ENCODE assay signal across 12 mouse cellular contexts in genomic region chr6:124448186-124448852, GRCm38 (mm10). TPM values are rescaled to one million over a fixed set of nuclear protein-coding genes. Genes with fewer than 3 reads are reported as not detected.
DNase-seq lines count a peak whose midpoint lies in the region; ATAC-seq and TF ChIP-seq lines count a peak whose summit lies in the region.
"Had no signal": no experiment of that assay in that cellular context is flagged by ENCODE, and none has a peak within 500 bp of the region (broad histone marks: within the 10 kb centered on the region; RNA-seq: fewer than 3 reads in every experiment).

No protein-coding gene starts in this region.

- H3K9ac ChIP-seq in intestine, postnatal 0 days (ENCODE audit: low read depth, low read length) = no peak overlapping the region
- no peak overlapping the region for H3K9ac ChIP-seq in intestine, embryonic 15.5 days
- H3K9ac ChIP-seq in forebrain, embryonic 11.5 days (ENCODE audit: low read length) = no peak overlapping the region
- H3K9ac ChIP-seq: limb, embryonic 12.5 days had no signal

- no peaks in the 10 kb centered on the region for H3K9me3 ChIP-seq in intestine, postnatal 0 days (ENCODE audit: control insufficient read depth)
- no peaks in the 10 kb centered on the region for H3K9me3 ChIP-seq in intestine, embryonic 15.5 days
- H3K9me3 ChIP-seq in forebrain, embryonic 11.5 days (ENCODE audit: control insufficient read depth, low read length) = no peaks in the 10 kb centered on the region
- H3K9me3 ChIP-seq: limb, embryonic 12.5 days; megakaryocyte, embryonic 14.5 days had no signal

- ATAC-seq in intestine, postnatal 0 days = no peak
- ATAC-seq in intestine, embryonic 15.5 days = no peak
- ATAC-seq in forebrain, embryonic 11.5 days (replicated peaks; ENCODE audit: low FRiP score) = no peak

- TF ChIP-seq CTCF in intestine, postnatal 0 days (IDR thresholded peaks at IDR 0.05; ENCODE audit: low read depth) = peak; percentile 62
- TF ChIP-seq CTCF in cortical plate, adult 2 months (IDR thresholded peaks at IDR 0.05; ENCODE audit: extremely low read depth, insufficient read depth, low read length) = peak; percentile 40

- WGBS in intestine, postnatal 0 days = 68% methylated on average over 10 of the region's 10 CpGs
- whole genome bisulfite sequencing in intestine, embryonic 15.5 days = 74% methylated on average over 10 of the region's 10 CpGs
- 75% methylated on average over 10 of the region's 10 CpGs for WGBS in forebrain, embryonic 11.5 days

- H3K27ac ChIP-seq in intestine, postnatal 0 days (ENCODE audit: low read depth, low read length) = no peak overlapping the region
- H3K27ac ChIP-seq in intestine, embryonic 15.5 days = no peak overlapping the region
- no peak overlapping the region for H3K27ac ChIP-seq in cortical plate, adult 2 months (ENCODE audit: insufficient read depth, low read length)
- H3K27ac ChIP-seq in forebrain, embryonic 11.5 days (ENCODE audit: low read depth, low read length) = no peak overlapping the region
- H3K27ac ChIP-seq: limb, embryonic 12.5 days had no signal

- no peaks in the 10 kb centered on the region for H3K4me1 ChIP-seq in intestine, postnatal 0 days (replicated peaks; ENCODE audit: control insufficient read depth, insufficient read depth, low read length)
- H3K4me1 ChIP-seq in intestine, embryonic 15.5 days (replicated peaks) = 0 out of 2 replicates have a peak, but pooled peaks cover 5% of the 10 kb centered on the region
- 0 out of 2 replicates have a peak, but pooled peaks cover 2% of the 10 kb centered on the region for H3K4me1 ChIP-seq in cortical plate, adult 2 months (ENCODE audit: control insufficient read depth, insufficient read depth, low read length)
- H3K4me1 ChIP-seq in forebrain, embryonic 11.5 days (replicated peaks; ENCODE audit: control insufficient read depth, insufficient read depth, low read length) = no peaks in the 10 kb centered on the region
- H3K4me1 ChIP-seq: limb, embryonic 12.5 days had no signal

- no peak for TF ChIP-seq POLR2A in cortical plate, adult 2 months (IDR thresholded peaks at IDR 0.05; ENCODE audit: extremely low read depth, insufficient read depth, low read length)

- no peaks in the 10 kb centered on the region for H3K27me3 ChIP-seq in intestine, postnatal 0 days (replicated peaks; ENCODE audit: control insufficient read depth, insufficient read depth, low read length)
- no peaks in the 10 kb centered on the region for H3K27me3 ChIP-seq in intestine, embryonic 15.5 days (replicated peaks)
- H3K27me3 ChIP-seq in forebrain, embryonic 11.5 days (ENCODE audit: control insufficient read depth, insufficient read depth, low read length) = no peaks in the 10 kb centered on the region
- H3K27me3 ChIP-seq: limb, embryonic 12.5 days; megakaryocyte, embryonic 14.5 days had no signal

- no peaks in the 10 kb centered on the region for H3K36me3 ChIP-seq in intestine, postnatal 0 days (ENCODE audit: control insufficient read depth, insufficient read depth)
- H3K36me3 ChIP-seq in intestine, embryonic 15.5 days = no peaks in the 10 kb centered on the region
- no peaks in the 10 kb centered on the region for H3K36me3 ChIP-seq in forebrain, embryonic 11.5 days (ENCODE audit: control insufficient read depth, insufficient read depth, low read length)
- H3K36me3 ChIP-seq: limb, embryonic 12.5 days had no signal

- intact Hi-C loops in left cerebral cortex, postnatal 14 days (cut with DNase I) = no loop called here

- DNase-seq in 3T3-L1 (ENCODE audit: low read depth, low spot score) = peak; percentile 29
- DNase-seq in 416B (ENCODE audit: low read depth) = peak; percentile 63
- no peak for DNase-seq in thymus, postnatal 14 days
- DNase-seq in left cerebral cortex, postnatal 14 days (ENCODE audit: low spot score in 2 of 2) = no peak
- no peak for DNase-seq in forebrain, embryonic 11.5 days (ENCODE audit: low spot score)
- DNase-seq: kidney, postnatal 4 days had no signal

- H3K4me2 ChIP-seq in intestine, postnatal 0 days (replicated peaks; ENCODE audit: low read depth) = no peak overlapping the region
- no peak overlapping the region for H3K4me2 ChIP-seq in intestine, embryonic 15.5 days (replicated peaks)
- no peak overlapping the region for H3K4me2 ChIP-seq in forebrain, embryonic 11.5 days (ENCODE audit: low read depth, low read length, severe bottlenecking)
- H3K4me2 ChIP-seq: limb, embryonic 12.5 days had no signal

- H3K4me3 ChIP-seq in intestine, postnatal 0 days (ENCODE audit: low read depth, low read length) = no peak overlapping the region
- no peak overlapping the region for H3K4me3 ChIP-seq in intestine, embryonic 15.5 days (replicated peaks)
- H3K4me3 ChIP-seq in cortical plate, adult 2 months (ENCODE audit: insufficient read depth, low read length) = no peak overlapping the region
- no peak overlapping the region for H3K4me3 ChIP-seq in forebrain, embryonic 11.5 days (ENCODE audit: low read depth, low read length)
- H3K4me3 ChIP-seq: erythroblast, embryonic 14.5 days; limb, embryonic 12.5 days; megakaryocyte, embryonic 14.5 days had no signal

RNA-seq across cellular contexts. Expression of gene Clstn3, which starts 16.3 kb away (rescaled TPM):
- polyA plus RNA-seq in intestine, postnatal 0 days (2015; fragmentation: Nextera tagmentation; extraction: Ambion mirVana) = 2.7 and 3.4 TPM in 2 replicates
- polyA plus RNA-seq in intestine, embryonic 15.5 days (2015; fragmentation: Nextera tagmentation; extraction: Ambion mirVana) = 4.7 and 5.4 TPM in 2 replicates
- 280 TPM in 2 replicates for polyA plus RNA-seq in cortical plate, adult 2 months (2012; rRNA removed)
- total RNA-seq in left cerebral cortex, postnatal 14 days (2021) = 100 to 1,000 TPM; 371 to 377 TPM
- 12.8 and 15.2 TPM in 2 replicates for polyA plus RNA-seq in forebrain, embryonic 11.5 days (2014; fragmentation: Nextera tagmentation; extraction: Ambion mirVana)

RNA-seq across cellular contexts. Expression of gene Pex5, which starts 33.5 kb away (rescaled TPM):
- polyA plus RNA-seq in intestine, postnatal 0 days (2015; fragmentation: Nextera tagmentation; extraction: Ambion mirVana) = 30.1 and 33.6 TPM in 2 replicates
- 41.3 and 41.8 TPM in 2 replicates for polyA plus RNA-seq in intestine, embryonic 15.5 days (2015; fragmentation: Nextera tagmentation; extraction: Ambion mirVana)
- 53.7 and 60.7 TPM in 2 replicates for polyA plus RNA-seq in cortical plate, adult 2 months (2012; rRNA removed)
- total RNA-seq in left cerebral cortex, postnatal 14 days (2021) = 10 to 100 TPM; 78.8 to 80.2 TPM
- polyA plus RNA-seq in forebrain, embryonic 11.5 days (2014; fragmentation: Nextera tagmentation; extraction: Ambion mirVana) = 46.9 and 49.9 TPM in 2 replicates

RNA-seq across cellular contexts. Expression of gene C1rl, which starts 44.6 kb away (rescaled TPM):
- 1.9 TPM in 2 replicates for polyA plus RNA-seq in intestine, postnatal 0 days (2015; fragmentation: Nextera tagmentation; extraction: Ambion mirVana)
- 2.3 and 2.5 TPM in 2 replicates for polyA plus RNA-seq in intestine, embryonic 15.5 days (2015; fragmentation: Nextera tagmentation; extraction: Ambion mirVana)
- polyA plus RNA-seq in cortical plate, adult 2 months (2012; rRNA removed) = 0.19 and 0.38 TPM in 2 replicates
- total RNA-seq in left cerebral cortex, postnatal 14 days (2021) = under 1 TPM; 0.18 to 0.59 TPM
- polyA plus RNA-seq in forebrain, embryonic 11.5 days (2014; fragmentation: Nextera tagmentation; extraction: Ambion mirVana) = 0.08 and 0.21 TPM in 2 replicates
- polyA plus RNA-seq: erythroblast, embryonic 14.5 days had no signal

Comparison
In these comparisons a context has a peak if more than half of its experiments do, and no peak if none do; other contexts are left out.
1. DNase-seq: peak in 3T3-L1 (single experiment) and 416B (single experiment); none in thymus, postnatal 14 days (single experiment), left cerebral cortex, postnatal 14 days (0 of 2) and forebrain, embryonic 11.5 days (single experiment).
2. RNA of gene Clstn3, which starts 16.3 kb away (polyA plus RNA-seq): 280 TPM in cortical plate, adult 2 months; 12.8 to 15.2 TPM in forebrain, embryonic 11.5 days, 4.7 to 5.4 TPM in intestine, embryonic 15.5 days and 2.7 to 3.4 TPM in intestine, postnatal 0 days; every median in the first group is over 10 times any median in the second.